Mouse (Mus musculus): Measurements from ENCODE around the gene Nfasc. TPM values are rescaled to one million over a fixed set of nuclear protein-coding genes. Genes with fewer than 3 reads are reported as not detected.

Nfasc gene
- polyA plus RNA-seq, 1 experiment from 2014 or later = 36.1 TPM

DNA sequence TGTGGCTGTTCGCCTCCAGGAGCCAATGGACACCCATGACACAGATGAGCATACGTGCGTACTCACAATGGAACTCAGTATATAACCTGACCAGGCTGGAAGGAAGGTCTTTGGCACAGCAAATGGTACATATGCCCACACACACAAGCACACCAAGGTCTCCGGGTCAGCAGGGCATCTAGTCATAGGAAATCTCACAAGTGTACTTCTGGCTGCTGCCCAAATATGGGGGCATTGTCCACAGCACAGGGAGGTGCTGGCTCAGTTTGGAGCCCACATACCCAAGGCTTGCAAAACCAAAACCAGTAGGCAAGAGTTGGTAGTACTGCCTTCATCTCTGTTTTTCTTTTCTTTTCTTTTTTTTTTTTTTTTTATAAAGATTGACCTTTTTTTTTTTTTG, 206.1 kb downstream of the Nfasc start:
- H3K4me3 ChIP-seq (ENCODE audit: low read length) = no peak overlapping the region
- 90% methylated on average over 4 of the region's 4 CpGs for WGBS
- no peak overlapping the region for H3K27ac ChIP-seq (ENCODE audit: low read depth, low read length)
- no peak for ATAC-seq
- H3K9me3 ChIP-seq (ENCODE audit: control insufficient read depth, low read length) = no peaks in the 10 kb centered on the region
- no peaks in the 10 kb centered on the region for H3K27me3 ChIP-seq (replicated peaks; ENCODE audit: control insufficient read depth, insufficient read depth, low read length)
- peaks cover 15% of the 10 kb centered on the region for H3K4me1 ChIP-seq (ENCODE audit: control insufficient read depth, insufficient read depth, low read depth, low read length)
- no peak overlapping the region for H3K9ac ChIP-seq (ENCODE audit: low read depth, low read length)
- H3K4me2 ChIP-seq (ENCODE audit: low read length) = no peak overlapping the region
- no peaks in the 10 kb centered on the region for H3K36me3 ChIP-seq (ENCODE audit: control insufficient read depth, insufficient read depth, low read length)

DNA sequence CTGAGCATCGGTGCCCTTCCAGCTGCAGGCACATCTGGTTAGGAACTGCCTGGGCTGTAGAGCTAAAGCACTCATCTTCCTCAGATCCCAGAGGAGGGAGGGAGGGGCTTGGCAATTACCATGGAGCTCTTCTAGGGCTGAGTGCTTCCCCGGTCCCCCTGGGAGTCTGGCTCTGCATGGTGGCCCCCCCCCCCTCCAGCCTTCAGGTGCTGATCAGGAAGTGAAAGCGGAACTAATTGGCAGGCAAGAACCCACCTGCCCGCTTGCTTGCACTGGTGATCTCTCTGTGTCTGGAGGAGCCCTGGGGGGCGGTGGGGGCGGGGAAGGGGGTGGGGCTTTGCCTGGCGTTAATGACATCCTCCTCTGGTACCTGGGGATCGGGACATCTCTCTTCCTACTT, 207.8 kb downstream of the Nfasc start:
- H3K4me2 ChIP-seq (ENCODE audit: low read length) = 0 out of 2 replicates have a peak overlapping the region, but pooled peaks have one; percentile 2
- no peaks in the 10 kb centered on the region for H3K36me3 ChIP-seq (ENCODE audit: control insufficient read depth, insufficient read depth, low read length)
- no peaks in the 10 kb centered on the region for H3K9me3 ChIP-seq (ENCODE audit: control insufficient read depth, low read length)
- H3K9ac ChIP-seq (ENCODE audit: low read depth, low read length) = peak overlapping the region; percentile 38
- H3K27ac ChIP-seq (ENCODE audit: low read depth, low read length) = no peak overlapping the region
- 1% methylated on average over 8 of the region's 8 CpGs for WGBS
- 0 out of 2 replicates have a peak, but pooled peaks have one; percentile 10 for ATAC-seq
- peaks cover 16% of the 10 kb centered on the region for H3K4me1 ChIP-seq (ENCODE audit: control insufficient read depth, insufficient read depth, low read depth, low read length)
- H3K27me3 ChIP-seq (replicated peaks; ENCODE audit: control insufficient read depth, insufficient read depth, low read length) = no peaks in the 10 kb centered on the region
- no peak overlapping the region for H3K4me3 ChIP-seq (ENCODE audit: low read length)

DNA sequence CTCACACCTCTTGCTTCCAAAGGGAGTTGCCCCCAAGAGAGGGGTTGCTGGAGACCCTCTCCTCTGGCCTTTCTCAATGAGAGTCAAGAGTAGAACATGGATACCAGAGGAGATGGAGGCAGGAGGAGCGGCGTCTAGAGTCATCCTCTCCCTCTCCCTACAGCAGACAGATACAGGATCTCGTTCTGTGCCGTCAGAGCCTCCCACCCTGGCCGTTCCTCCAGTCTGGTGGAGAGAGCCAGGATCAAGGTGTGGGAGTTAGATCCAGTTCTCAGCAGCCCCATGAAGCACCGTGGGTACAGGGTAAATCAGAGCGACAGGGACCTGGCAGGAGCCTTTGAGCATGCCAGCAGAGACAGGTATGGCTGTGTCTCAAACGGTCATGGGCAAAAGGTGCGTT, 209.1 kb downstream of the Nfasc start:
- H3K4me2 ChIP-seq (ENCODE audit: low read length) = no peak overlapping the region
- no peak overlapping the region for H3K4me3 ChIP-seq (ENCODE audit: low read length)
- H3K27ac ChIP-seq (ENCODE audit: low read depth, low read length) = no peak overlapping the region
- peaks cover 16% of the 10 kb centered on the region for H3K4me1 ChIP-seq (ENCODE audit: control insufficient read depth, insufficient read depth, low read depth, low read length)
- H3K9me3 ChIP-seq (ENCODE audit: control insufficient read depth, low read length) = no peaks in the 10 kb centered on the region
- no peaks in the 10 kb centered on the region for H3K27me3 ChIP-seq (replicated peaks; ENCODE audit: control insufficient read depth, insufficient read depth, low read length)
- WGBS = 70% methylated on average over 9 of the region's 9 CpGs
- no peak for ATAC-seq
- no peak overlapping the region for H3K9ac ChIP-seq (ENCODE audit: low read depth, low read length)
- 0 out of 2 replicates have a peak, but pooled peaks cover 1% of the 10 kb centered on the region for H3K36me3 ChIP-seq (ENCODE audit: control insufficient read depth, insufficient read depth, low read length)

DNA sequence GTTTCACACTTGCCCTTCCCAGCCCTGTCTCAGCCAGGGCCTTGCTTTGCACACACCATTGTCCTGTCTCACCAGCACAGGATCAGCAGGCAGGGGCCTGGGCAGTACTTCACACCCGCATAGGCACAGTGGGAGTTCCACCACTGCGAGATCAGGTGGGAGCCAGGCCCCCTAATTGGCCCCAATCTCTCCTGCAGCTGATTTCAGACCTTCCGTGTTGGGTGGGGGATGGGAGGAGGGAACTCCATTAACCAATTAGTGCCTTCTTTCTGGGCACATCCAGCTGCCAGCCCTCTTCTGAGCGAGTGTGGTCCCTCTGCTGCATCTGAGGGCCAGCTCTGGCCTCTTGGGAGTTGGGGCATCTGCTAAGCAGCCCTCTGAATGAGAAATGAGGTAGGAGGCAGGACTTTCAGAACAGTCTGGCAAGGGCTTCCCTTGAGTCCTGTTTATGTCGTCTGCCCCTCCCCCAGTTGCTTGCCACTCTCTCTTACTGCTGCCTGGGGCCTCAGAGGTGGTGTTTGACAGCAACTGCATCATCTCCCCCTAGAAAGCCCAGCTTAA, 210.9 kb downstream of the Nfasc start:
- ATAC-seq = peak; percentile 37
- H3K4me1 ChIP-seq (ENCODE audit: control insufficient read depth, insufficient read depth, low read depth, low read length) = peaks cover 22% of the 10 kb centered on the region
- peak overlapping the region; percentile 27 for H3K9ac ChIP-seq (ENCODE audit: low read depth, low read length)
- no peaks in the 10 kb centered on the region for H3K27me3 ChIP-seq (replicated peaks; ENCODE audit: control insufficient read depth, insufficient read depth, low read length)
- no peak overlapping the region for H3K4me2 ChIP-seq (ENCODE audit: low read length)
- H3K9me3 ChIP-seq (ENCODE audit: control insufficient read depth, low read length) = no peaks in the 10 kb centered on the region
- H3K36me3 ChIP-seq (ENCODE audit: control insufficient read depth, insufficient read depth, low read length) = 0 out of 2 replicates have a peak, but pooled peaks cover 2% of the 10 kb centered on the region
- no peak overlapping the region for H3K4me3 ChIP-seq (ENCODE audit: low read length)
- 3% methylated on average over 5 of the region's 5 CpGs for WGBS
- H3K27ac ChIP-seq (ENCODE audit: low read depth, low read length) = no peak overlapping the region

DNA sequence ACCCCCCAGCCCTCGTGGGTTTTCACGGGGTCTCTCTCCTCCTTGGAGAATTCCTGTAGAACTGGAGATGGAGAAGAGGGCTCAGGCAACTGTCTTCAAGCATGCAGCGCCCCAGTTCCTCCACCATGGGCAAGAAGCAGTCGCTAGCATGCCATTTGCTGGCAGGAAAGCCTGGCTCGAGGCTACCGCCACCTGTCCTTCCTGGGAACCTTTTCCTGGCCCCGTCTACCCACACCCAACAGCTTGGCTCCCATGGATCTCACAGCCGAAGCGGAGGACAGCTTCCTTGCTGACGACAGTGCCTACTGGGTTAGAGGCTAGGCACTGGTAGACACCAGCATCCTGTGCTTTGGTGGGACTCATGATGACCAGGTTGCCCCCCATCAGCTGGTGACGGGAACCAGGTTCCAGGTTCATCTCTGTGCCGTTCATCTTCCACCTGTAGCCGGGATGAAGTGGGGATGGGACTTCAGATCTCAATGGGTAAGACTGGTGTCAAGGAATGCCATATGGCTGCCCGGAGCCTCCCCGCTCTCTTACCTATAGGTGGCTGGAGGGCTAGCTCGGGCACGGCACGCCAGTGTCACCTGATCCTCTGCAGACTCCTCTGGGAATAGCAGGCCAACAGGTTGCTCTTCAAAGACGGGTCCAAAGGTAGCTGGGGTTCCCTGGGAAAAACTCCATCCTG, 212.8 kb downstream of the Nfasc start:
- no peak for ATAC-seq
- Histone ChIP-seq H3K4me3 (ENCODE audit: low read length) (no peak overlapping the region), H3K4me1 (ENCODE audit: control insufficient read depth, insufficient read depth, low read depth, low read length) (peaks cover 18% of the 10 kb centered on the region), H3K36me3 (ENCODE audit: control insufficient read depth, insufficient read depth, low read length) (peaks cover 2% of the 10 kb centered on the region; the same call in 1 of the 2 replicates), H3K9me3 (ENCODE audit: control insufficient read depth, low read length) (no peaks in the 10 kb centered on the region), H3K9ac (ENCODE audit: low read depth, low read length) (no peak overlapping the region; the same call in 1 of the 2 replicates), H3K4me2 (ENCODE audit: low read length) (no peak overlapping the region), H3K27ac (ENCODE audit: low read depth, low read length) (no peak overlapping the region), H3K27me3 (replicated peaks; ENCODE audit: control insufficient read depth, insufficient read depth, low read length) (no peaks in the 10 kb centered on the region)
- 92% methylated on average over 19 of the region's 19 CpGs for WGBS

DNA sequence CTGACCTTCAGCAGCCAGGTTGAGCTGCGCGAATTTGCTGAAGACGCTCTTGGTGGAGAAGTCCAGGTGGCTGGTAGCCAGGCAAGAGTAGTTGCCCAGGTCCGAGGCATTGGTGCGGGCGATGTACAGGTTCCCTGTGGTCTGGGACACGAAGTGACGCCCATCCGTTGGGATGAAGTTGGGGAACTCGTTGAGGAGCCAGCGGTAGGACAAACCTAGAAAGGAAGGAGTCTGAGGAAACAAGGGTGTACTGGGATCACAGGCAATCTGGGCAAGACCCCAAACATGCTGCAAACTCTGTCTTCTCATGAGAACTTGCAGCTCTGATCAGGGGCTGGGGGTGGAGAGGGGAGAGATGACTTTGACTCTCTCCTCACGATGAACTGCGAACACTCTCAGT, 213.5 kb downstream of the Nfasc start:
- H3K4me2 ChIP-seq (ENCODE audit: low read length) = no peak overlapping the region
- H3K9ac ChIP-seq (ENCODE audit: low read depth, low read length) = no peak overlapping the region
- 92% methylated on average over 13 of the region's 13 CpGs for WGBS
- H3K9me3 ChIP-seq (ENCODE audit: control insufficient read depth, low read length) = no peaks in the 10 kb centered on the region
- H3K27ac ChIP-seq (ENCODE audit: low read depth, low read length) = no peak overlapping the region
- no peaks in the 10 kb centered on the region for H3K27me3 ChIP-seq (replicated peaks; ENCODE audit: control insufficient read depth, insufficient read depth, low read length)
- H3K36me3 ChIP-seq (ENCODE audit: control insufficient read depth, insufficient read depth, low read length) = peaks cover 2% of the 10 kb centered on the region
- ATAC-seq = no peak
- H3K4me1 ChIP-seq (ENCODE audit: control insufficient read depth, insufficient read depth, low read depth, low read length) = peaks cover 15% of the 10 kb centered on the region
- H3K4me3 ChIP-seq (ENCODE audit: low read length) = no peak overlapping the region

DNA sequence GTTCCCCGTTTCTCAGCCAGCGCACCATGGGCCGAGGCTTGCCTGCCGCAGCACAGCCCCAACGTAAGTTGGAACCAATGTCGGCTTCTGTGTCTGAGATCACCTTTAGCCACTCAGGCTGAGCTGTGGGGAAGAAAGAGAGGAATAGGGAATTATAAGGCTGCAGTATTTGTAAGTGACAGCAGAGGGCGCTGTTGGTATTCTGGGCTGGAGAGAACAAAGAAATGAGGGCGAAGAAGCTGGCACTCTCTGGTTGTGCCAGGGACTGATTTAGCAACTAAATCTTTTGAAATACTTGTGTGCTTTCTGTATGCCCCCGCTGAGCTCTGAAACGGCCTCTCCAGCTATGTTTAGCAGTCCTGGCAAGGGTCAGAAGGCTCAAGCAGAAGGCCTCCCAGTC, 215.8 kb downstream of the Nfasc start:
- peak overlapping the region; percentile 57 for H3K9ac ChIP-seq (ENCODE audit: low read depth, low read length)
- peak; percentile 79 for ATAC-seq

DNA sequence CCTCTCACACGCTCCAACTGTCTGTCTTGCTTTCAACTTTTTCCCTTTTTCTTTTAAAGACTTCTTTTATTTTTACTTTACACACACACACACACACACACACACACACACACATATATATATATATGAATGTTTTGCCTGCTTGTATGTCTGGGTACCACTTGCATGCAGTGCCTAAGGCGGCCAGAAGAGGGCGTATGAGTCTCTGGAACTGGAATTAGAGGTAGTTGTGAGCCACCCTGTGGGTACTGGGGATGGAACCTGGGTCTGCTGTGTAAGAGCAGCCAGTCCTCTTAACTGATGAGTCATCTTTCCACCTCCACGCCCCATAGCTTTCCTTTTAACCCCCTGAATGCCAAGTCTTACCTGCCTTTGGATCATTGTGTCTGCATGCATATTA, 217.7 kb downstream of the Nfasc start:
- Histone ChIP-seq H3K4me1 (ENCODE audit: control insufficient read depth, insufficient read depth, low read depth, low read length) (peaks cover 7% of the 10 kb centered on the region), H3K27me3 (replicated peaks; ENCODE audit: control insufficient read depth, insufficient read depth, low read length) (no peaks in the 10 kb centered on the region), H3K4me2 (ENCODE audit: low read length) (no peak overlapping the region), H3K4me3 (ENCODE audit: low read length) (no peak overlapping the region), H3K27ac (ENCODE audit: low read depth, low read length) (no peak overlapping the region), H3K36me3 (ENCODE audit: control insufficient read depth, insufficient read depth, low read length) (peaks cover 19% of the 10 kb centered on the region), H3K9ac (ENCODE audit: low read depth, low read length) (no peak overlapping the region), H3K9me3 (ENCODE audit: control insufficient read depth, low read length) (no peaks in the 10 kb centered on the region)
- WGBS = 32% methylated on average over 4 of the region's 4 CpGs
- no peak for ATAC-seq

More for the DNA sequence above, 215.8 kb downstream of the Nfasc start:
- Histone ChIP-seq H3K4me3 (ENCODE audit: low read length) (no peak overlapping the region), H3K9me3 (ENCODE audit: control insufficient read depth, low read length) (no peaks in the 10 kb centered on the region), H3K27me3 (replicated peaks; ENCODE audit: control insufficient read depth, insufficient read depth, low read length) (no peaks in the 10 kb centered on the region), H3K27ac (ENCODE audit: low read depth, low read length) (peak overlapping the region; percentile 60), H3K4me1 (ENCODE audit: control insufficient read depth, insufficient read depth, low read depth, low read length) (peaks cover 11% of the 10 kb centered on the region), H3K4me2 (ENCODE audit: low read length) (no peak overlapping the region), H3K36me3 (ENCODE audit: control insufficient read depth, insufficient read depth, low read length) (peaks cover 19% of the 10 kb centered on the region)
- WGBS = 6% methylated on average over 10 of the region's 10 CpGs

DNA sequence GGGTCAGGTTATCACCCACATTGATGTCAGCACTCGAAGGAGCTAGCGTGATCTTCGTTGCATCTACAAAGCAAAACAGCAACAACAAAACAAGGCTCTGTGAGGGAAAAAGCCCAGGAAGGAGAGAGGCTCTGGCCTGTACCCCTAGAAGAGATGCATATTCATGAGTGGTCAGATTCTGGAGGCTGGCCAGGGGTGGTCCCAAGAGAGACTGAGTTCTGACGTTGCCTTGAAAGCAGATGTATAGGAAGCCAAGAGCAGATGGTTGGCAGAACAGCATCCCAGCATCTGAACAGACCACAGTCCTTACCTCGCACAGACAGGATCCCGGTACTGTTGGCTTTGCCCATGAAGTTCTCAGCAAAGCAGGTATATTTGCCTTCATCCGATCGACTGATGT, 218.5 kb downstream of the Nfasc start:
- no peak for ATAC-seq

More for the DNA sequence above, 218.5 kb downstream of the Nfasc start:
- no peak overlapping the region for H3K9ac ChIP-seq (ENCODE audit: low read depth, low read length)
- H3K4me3 ChIP-seq (ENCODE audit: low read length) = no peak overlapping the region
- WGBS = 69% methylated on average over 8 of the region's 8 CpGs
- peaks cover 19% of the 10 kb centered on the region for H3K36me3 ChIP-seq (ENCODE audit: control insufficient read depth, insufficient read depth, low read length)
- H3K4me2 ChIP-seq (ENCODE audit: low read length) = no peak overlapping the region
- H3K9me3 ChIP-seq (ENCODE audit: control insufficient read depth, low read length) = no peaks in the 10 kb centered on the region
- H3K27ac ChIP-seq (ENCODE audit: low read depth, low read length) = no peak overlapping the region
- H3K27me3 ChIP-seq (replicated peaks; ENCODE audit: control insufficient read depth, insufficient read depth, low read length) = no peaks in the 10 kb centered on the region
- peaks cover 7% of the 10 kb centered on the region for H3K4me1 ChIP-seq (ENCODE audit: control insufficient read depth, insufficient read depth, low read depth, low read length)

Data from hindbrain, embryonic 16.5 days (tissue).